Mouse (Mus musculus): ENCODE data around the gene Rtkn2. TPM values are rescaled to one million over a fixed set of nuclear protein-coding genes. Genes with fewer than 3 reads are reported as not detected.

Rtkn2 gene
- polyA plus RNA-seq (2014; fragmentation: Nextera tagmentation; extraction: Ambion mirVana), result 11.1 and 11.2 TPM in 2 replicates

- ATAC-seq, result peak; percentile 98
Observed at GRCm38 (mm10) chr10:67979401-67980157, at the start of gene Rtkn2. Gene Rtkn2, plus strand, starts transcription at chr10:67979570.

GRCm38 (mm10) chr10:67931328-67931727 is 48.0 kb upstream of the Rtkn2 start:
- no peak overlapping the region for H3K4me2 ChIP-seq (ENCODE audit: low read length)
- ATAC-seq (no peak), DNase-seq (ENCODE audit: low spot score) (no peak)
- no peak overlapping the region for H3K9ac ChIP-seq (ENCODE audit: low read length)
- WGBS, result 79% methylated on average over 4 of the region's 4 CpGs
- H3K9me3 ChIP-seq (replicated peaks; ENCODE audit: control insufficient read depth, low read length), result no peaks in the 10 kb centered on the region
- no peaks in the 10 kb centered on the region for H3K36me3 ChIP-seq (ENCODE audit: control insufficient read depth, insufficient read depth, low read length)
- H3K27me3 ChIP-seq (replicated peaks; ENCODE audit: control insufficient read depth, insufficient read depth, low read length), result no peaks in the 10 kb centered on the region
- H3K27ac ChIP-seq (ENCODE audit: low read depth, low read length), result no peak overlapping the region
- no peaks in the 10 kb centered on the region for H3K4me1 ChIP-seq (ENCODE audit: control insufficient read depth, insufficient read depth, low read length)
- no peak overlapping the region for H3K4me3 ChIP-seq (ENCODE audit: low read depth, low read length)

More at GRCm38 (mm10) chr10:67979401-67980157, at the start of gene Rtkn2:
- Histone ChIP-seq H3K4me1 (ENCODE audit: control insufficient read depth, insufficient read depth, low read length) (peaks cover 3% of the 10 kb centered on the region), H3K9ac (ENCODE audit: low read length) (peak within 1 kb of the TSS; percentile 76), H3K27ac (ENCODE audit: low read depth, low read length) (peak within 1 kb of the TSS; percentile 54; the same call in 1 of the 2 replicates), H3K9me3 (replicated peaks; ENCODE audit: control insufficient read depth, low read length) (no peaks in the 10 kb centered on the region), H3K27me3 (replicated peaks; ENCODE audit: control insufficient read depth, insufficient read depth, low read length) (no peaks in the 10 kb centered on the region), H3K4me2 (ENCODE audit: low read length) (peak within 1 kb of the TSS; percentile 99), H3K4me3 (ENCODE audit: low read depth, low read length) (peak within 1 kb of the TSS; percentile 71), H3K36me3 (ENCODE audit: control insufficient read depth, insufficient read depth, low read length) (no peaks in the 10 kb centered on the region)
- under 1% methylated on average over 57 of the region's 57 CpGs for WGBS
- peak; percentile 98 for DNase-seq (ENCODE audit: low spot score)

- H3K4me2 ChIP-seq (ENCODE audit: low read length), result no peak overlapping the region
- WGBS, result 93% methylated on average over 11 of the region's 11 CpGs
- DNase-seq (ENCODE audit: low spot score) (no peak), ATAC-seq (no peak)
- no peaks in the 10 kb centered on the region for H3K36me3 ChIP-seq (ENCODE audit: control insufficient read depth, insufficient read depth, low read length)
- no peak overlapping the region for H3K4me3 ChIP-seq (ENCODE audit: low read depth, low read length)
- H3K27me3 ChIP-seq (replicated peaks; ENCODE audit: control insufficient read depth, insufficient read depth, low read length), result no peaks in the 10 kb centered on the region
- H3K9me3 ChIP-seq (replicated peaks; ENCODE audit: control insufficient read depth, low read length), result no peaks in the 10 kb centered on the region
- no peaks in the 10 kb centered on the region for H3K4me1 ChIP-seq (ENCODE audit: control insufficient read depth, insufficient read depth, low read length)
- no peak overlapping the region for H3K27ac ChIP-seq (ENCODE audit: low read depth, low read length)
- H3K9ac ChIP-seq (ENCODE audit: low read length), result no peak overlapping the region
Observed at GRCm38 (mm10) chr10:67932780-67933179, 46.6 kb upstream of the Rtkn2 start.

- Histone ChIP-seq H3K36me3 (ENCODE audit: control insufficient read depth, insufficient read depth, low read length) (no peaks in the 10 kb centered on the region), H3K4me3 (ENCODE audit: low read depth, low read length) (no peak overlapping the region), H3K4me1 (ENCODE audit: control insufficient read depth, insufficient read depth, low read length) (no peaks in the 10 kb centered on the region), H3K27me3 (replicated peaks; ENCODE audit: control insufficient read depth, insufficient read depth, low read length) (no peaks in the 10 kb centered on the region), H3K27ac (ENCODE audit: low read depth, low read length) (no peak overlapping the region), H3K9me3 (replicated peaks; ENCODE audit: control insufficient read depth, low read length) (no peaks in the 10 kb centered on the region), H3K9ac (ENCODE audit: low read length) (no peak overlapping the region), H3K4me2 (ENCODE audit: low read length) (no peak overlapping the region)
- ATAC-seq, result no peak
- no peak for DNase-seq (ENCODE audit: low spot score)
- 77% methylated on average over 4 of the region's 4 CpGs for WGBS
Observed at GRCm38 (mm10) chr10:67936944-67937343, 42.4 kb upstream of the Rtkn2 start.

GRCm38 (mm10) chr10:67937775-67938174 is 41.6 kb upstream of the Rtkn2 start:
- Histone ChIP-seq H3K4me2 (ENCODE audit: low read length) (no peak overlapping the region), H3K4me1 (ENCODE audit: control insufficient read depth, insufficient read depth, low read length) (no peaks in the 10 kb centered on the region), H3K4me3 (ENCODE audit: low read depth, low read length) (no peak overlapping the region), H3K27ac (ENCODE audit: low read depth, low read length) (no peak overlapping the region), H3K27me3 (replicated peaks; ENCODE audit: control insufficient read depth, insufficient read depth, low read length) (no peaks in the 10 kb centered on the region), H3K9me3 (replicated peaks; ENCODE audit: control insufficient read depth, low read length) (no peaks in the 10 kb centered on the region), H3K9ac (ENCODE audit: low read length) (no peak overlapping the region), H3K36me3 (ENCODE audit: control insufficient read depth, insufficient read depth, low read length) (no peaks in the 10 kb centered on the region)
- WGBS, result 88% methylated on average over 5 of the region's 5 CpGs
- ATAC-seq (no peak), DNase-seq (ENCODE audit: low spot score) (no peak)

- no peak overlapping the region for H3K27ac ChIP-seq (ENCODE audit: low read depth, low read length)
- no peak for ATAC-seq
Observed at GRCm38 (mm10) chr10:67939546-67939945, 39.8 kb upstream of the Rtkn2 start.

GRCm38 (mm10) chr10:67943513-67943912 is 35.9 kb upstream of the Rtkn2 start:
- ATAC-seq (no peak), DNase-seq (ENCODE audit: low spot score) (no peak)
- Histone ChIP-seq H3K4me1 (ENCODE audit: control insufficient read depth, insufficient read depth, low read length) (no peaks in the 10 kb centered on the region), H3K27me3 (replicated peaks; ENCODE audit: control insufficient read depth, insufficient read depth, low read length) (no peaks in the 10 kb centered on the region), H3K36me3 (ENCODE audit: control insufficient read depth, insufficient read depth, low read length) (no peaks in the 10 kb centered on the region), H3K9me3 (replicated peaks; ENCODE audit: control insufficient read depth, low read length) (no peaks in the 10 kb centered on the region), H3K27ac (ENCODE audit: low read depth, low read length) (no peak overlapping the region), H3K4me2 (ENCODE audit: low read length) (no peak overlapping the region), H3K4me3 (ENCODE audit: low read depth, low read length) (no peak overlapping the region), H3K9ac (ENCODE audit: low read length) (no peak overlapping the region)
- 85% methylated on average over 4 of the region's 4 CpGs for WGBS

More at GRCm38 (mm10) chr10:67939546-67939945, 39.8 kb upstream of the Rtkn2 start:
- Histone ChIP-seq H3K9me3 (replicated peaks; ENCODE audit: control insufficient read depth, low read length) (no peaks in the 10 kb centered on the region), H3K9ac (ENCODE audit: low read length) (no peak overlapping the region), H3K4me3 (ENCODE audit: low read depth, low read length) (no peak overlapping the region), H3K27me3 (replicated peaks; ENCODE audit: control insufficient read depth, insufficient read depth, low read length) (no peaks in the 10 kb centered on the region), H3K36me3 (ENCODE audit: control insufficient read depth, insufficient read depth, low read length) (no peaks in the 10 kb centered on the region), H3K4me2 (ENCODE audit: low read length) (no peak overlapping the region), H3K4me1 (ENCODE audit: control insufficient read depth, insufficient read depth, low read length) (no peaks in the 10 kb centered on the region)
- 77% methylated on average over 12 of the region's 12 CpGs for WGBS
- DNase-seq (ENCODE audit: low spot score), result no peak

- Histone ChIP-seq H3K27ac (ENCODE audit: low read depth, low read length) (no peak overlapping the region), H3K9ac (ENCODE audit: low read length) (no peak overlapping the region), H3K36me3 (ENCODE audit: control insufficient read depth, insufficient read depth, low read length) (no peaks in the 10 kb centered on the region), H3K4me3 (ENCODE audit: low read depth, low read length) (no peak overlapping the region), H3K27me3 (replicated peaks; ENCODE audit: control insufficient read depth, insufficient read depth, low read length) (no peaks in the 10 kb centered on the region), H3K4me2 (ENCODE audit: low read length) (no peak overlapping the region), H3K9me3 (replicated peaks; ENCODE audit: control insufficient read depth, low read length) (no peaks in the 10 kb centered on the region), H3K4me1 (ENCODE audit: control insufficient read depth, insufficient read depth, low read length) (no peaks in the 10 kb centered on the region)
- DNase-seq (ENCODE audit: low spot score) (no peak), ATAC-seq (no peak)
- WGBS, result 85% methylated on average over 8 of the region's 8 CpGs
Observed at GRCm38 (mm10) chr10:67950059-67950748, 29.2 kb upstream of the Rtkn2 start.

- no peaks in the 10 kb centered on the region for H3K4me1 ChIP-seq (ENCODE audit: control insufficient read depth, insufficient read depth, low read length)
- H3K4me2 ChIP-seq (ENCODE audit: low read length), result no peak overlapping the region
- DNase-seq (ENCODE audit: low spot score) (no peak), ATAC-seq (no peak)
- WGBS, result 87% methylated on average over 4 of the region's 4 CpGs
- no peak overlapping the region for H3K4me3 ChIP-seq (ENCODE audit: low read depth, low read length)
- no peak overlapping the region for H3K27ac ChIP-seq (ENCODE audit: low read depth, low read length)
- H3K27me3 ChIP-seq (replicated peaks; ENCODE audit: control insufficient read depth, insufficient read depth, low read length), result no peaks in the 10 kb centered on the region
- no peaks in the 10 kb centered on the region for H3K9me3 ChIP-seq (replicated peaks; ENCODE audit: control insufficient read depth, low read length)
- H3K9ac ChIP-seq (ENCODE audit: low read length), result no peak overlapping the region
- no peaks in the 10 kb centered on the region for H3K36me3 ChIP-seq (ENCODE audit: control insufficient read depth, insufficient read depth, low read length)
Observed at GRCm38 (mm10) chr10:67951690-67952089, 27.7 kb upstream of the Rtkn2 start.
